Mouse (Mus musculus) neural tube, embryonic 12.5 days (tissue): ENCODE data around the gene Nmi. TPM values are rescaled to one million over a fixed set of nuclear protein-coding genes. Genes with fewer than 3 reads are reported as not detected.

ENCODE experiments used
- polyA plus RNA-seq: library from polyadenylated mRNA; unstranded; fragments of >200 nt; fragmentation: Nextera tagmentation; extraction: Ambion mirVana; gene quantifications from 2 replicates; pipeline ENCODE4 v1.2.1, GENCODE M21; 2016

Nmi gene
- polyA plus RNA-seq, 1 experiment from 2014 or later: 7.3 TPM

Other genes with a start within 250 kb of the Nmi start
- gene Rbm43, start 38.3 kb downstream of the Nmi start, polyA plus RNA-seq: 5.7 and 7.2 TPM in 2 replicates
- 18.1 and 18.2 TPM in 2 replicates for gene Tnfaip6, start 64.5 kb upstream of the Nmi start, polyA plus RNA-seq
- gene Rif1, start 99.3 kb upstream of the Nmi start, polyA plus RNA-seq: 39.2 and 41.3 TPM in 2 replicates